Mouse (Mus musculus): ENCODE measurements around the gene Swi5.
"Not testable (repeated sequence)": the region's sequence is repeated elsewhere in the genome, so short reads cannot be mapped to it uniquely, and the experiment has no call there.

Gene Swi5

GRCm38 (mm10) chr2:32311443-32312317, 23.8 kb upstream of the Swi5 start:
- no peak for DNase-seq (ENCODE audit: low spot score)

- DNase-seq (ENCODE audit: low spot score), result no peak
Observed at GRCm38 (mm10) chr2:32310096-32310845, 22.4 kb upstream of the Swi5 start.

- DNase-seq (ENCODE audit: low spot score), result no peak
Observed at GRCm38 (mm10) chr2:32308870-32309568, 21.1 kb upstream of the Swi5 start.

- DNase-seq (ENCODE audit: low spot score), result peak; percentile 77
Observed at GRCm38 (mm10) chr2:32307941-32308760, 20.3 kb upstream of the Swi5 start.

GRCm38 (mm10) chr2:32307247-32307798, 19.4 kb upstream of the Swi5 start:
- DNase-seq (ENCODE audit: low spot score), result no peak

GRCm38 (mm10) chr2:32306176-32306575, 18.3 kb upstream of the Swi5 start:
- DNase-seq (ENCODE audit: low spot score), result no peak

- DNase-seq (ENCODE audit: low spot score), result no peak
Observed at GRCm38 (mm10) chr2:32305668-32306067, 17.8 kb upstream of the Swi5 start.

GRCm38 (mm10) chr2:32304145-32304832, 16.4 kb upstream of the Swi5 start:
- DNase-seq (ENCODE audit: low spot score), result peak; percentile 48

GRCm38 (mm10) chr2:32302952-32303351, 15.1 kb upstream of the Swi5 start:
- no peak for DNase-seq (ENCODE audit: low spot score)

GRCm38 (mm10) chr2:32299469-32299868, 11.6 kb upstream of the Swi5 start:
- no peak for DNase-seq (ENCODE audit: low spot score)

GRCm38 (mm10) chr2:32295842-32296241, 8.0 kb upstream of the Swi5 start:
- DNase-seq (ENCODE audit: low spot score), result not testable (repeated sequence)

- DNase-seq (ENCODE audit: low spot score), result no peak
Observed at GRCm38 (mm10) chr2:32295285-32295684, 7.4 kb upstream of the Swi5 start.

GRCm38 (mm10) chr2:32294348-32294747, 6.5 kb upstream of the Swi5 start:
- DNase-seq (ENCODE audit: low spot score), result peak; percentile 33

- DNase-seq (ENCODE audit: low spot score), result peak; percentile 75
Observed at GRCm38 (mm10) chr2:32289578-32289977, 1.7 kb upstream of the Swi5 start.

- DNase-seq (ENCODE audit: low spot score), result peak; percentile 58
Observed at GRCm38 (mm10) chr2:32288371-32288931, 576 bp upstream of the Swi5 start.

- no peak for DNase-seq (ENCODE audit: low spot score)
Observed at GRCm38 (mm10) chr2:32287334-32287840, 488 bp downstream of the Swi5 start, which contains the start of gene Golga2. Gene Golga2, plus strand, starts transcription at chr2:32287384.

GRCm38 (mm10) chr2:32283986-32284385, 3.9 kb downstream of the Swi5 start:
- no peak for DNase-seq (ENCODE audit: low spot score)

GRCm38 (mm10) chr2:32282727-32283126, 5.1 kb downstream of the Swi5 start:
- DNase-seq (ENCODE audit: low spot score), result peak; percentile 92

- no peak for DNase-seq (ENCODE audit: low spot score)
Observed at GRCm38 (mm10) chr2:32282289-32282688, 5.6 kb downstream of the Swi5 start.

- DNase-seq (ENCODE audit: low spot score), result no peak
Observed at GRCm38 (mm10) chr2:32275823-32276222, 12.1 kb downstream of the Swi5 start.

All from adipocyte (in vitro differentiated cells).